Mouse (Mus musculus): ENCODE data around the gene Lrch3.
A peak's percentile ranks its signal among the peaks of the same experiment; 100 is the strongest.
"Not testable (repeated sequence)": the region's sequence is repeated elsewhere in the genome, so short reads cannot be mapped to it uniquely, and the experiment has no call there.

The Lrch3 gene

GRCm38 (mm10) chr16:32915292-32916068 lies 1.6 kb downstream of the Lrch3 start:
- DNase-seq, result no peak

GRCm38 (mm10) chr16:32926629-32927028 lies 12.7 kb downstream of the Lrch3 start:
- DNase-seq, result not testable (repeated sequence)

GRCm38 (mm10) chr16:32927044-32927443 lies 13.1 kb downstream of the Lrch3 start:
- DNase-seq, result no peak

GRCm38 (mm10) chr16:32929918-32930317 lies 16.0 kb downstream of the Lrch3 start:
- DNase-seq, result no peak

GRCm38 (mm10) chr16:32934470-32934869 lies 20.6 kb downstream of the Lrch3 start:
- DNase-seq, result peak in 1 of 2 experiments; percentile 11

- no peak for DNase-seq
These were observed 21.2 kb downstream of the Lrch3 start for GRCm38 (mm10) chr16:32935088-32935487.

GRCm38 (mm10) chr16:32937358-32937757 lies 23.5 kb downstream of the Lrch3 start:
- no peak for DNase-seq

- peak; percentile 15 to 36 for DNase-seq
These were observed 25.4 kb downstream of the Lrch3 start for GRCm38 (mm10) chr16:32939301-32939700.

GRCm38 (mm10) chr16:32939716-32940115 lies 25.8 kb downstream of the Lrch3 start:
- DNase-seq, result not testable (repeated sequence)

- DNase-seq, result not testable (repeated sequence)
These were observed 27.3 kb downstream of the Lrch3 start for GRCm38 (mm10) chr16:32941226-32941625.

- DNase-seq, result no peak
These were observed 28.8 kb downstream of the Lrch3 start for GRCm38 (mm10) chr16:32942694-32943093.

- DNase-seq, result no peak
These were observed 31.5 kb downstream of the Lrch3 start for GRCm38 (mm10) chr16:32945379-32945778.

GRCm38 (mm10) chr16:32948016-32948415 lies 34.1 kb downstream of the Lrch3 start:
- no peak for DNase-seq

- no peak for DNase-seq
These were observed 34.8 kb downstream of the Lrch3 start for GRCm38 (mm10) chr16:32948656-32949055.

GRCm38 (mm10) chr16:32949281-32949680 lies 35.4 kb downstream of the Lrch3 start:
- no peak for DNase-seq

- no peak for DNase-seq
These were observed 37.2 kb downstream of the Lrch3 start for GRCm38 (mm10) chr16:32951074-32951473.

- no peak for DNase-seq
These were observed 39.9 kb downstream of the Lrch3 start for GRCm38 (mm10) chr16:32953806-32954205.

- no peak for DNase-seq
These were observed 40.4 kb downstream of the Lrch3 start for GRCm38 (mm10) chr16:32954304-32954703.

GRCm38 (mm10) chr16:32956889-32957288 lies 43.0 kb downstream of the Lrch3 start:
- no peak for DNase-seq

GRCm38 (mm10) chr16:32972535-32972934 lies 58.6 kb downstream of the Lrch3 start:
- no peak for DNase-seq

GRCm38 (mm10) chr16:32973047-32973446 lies 59.1 kb downstream of the Lrch3 start:
- DNase-seq, result no peak

- DNase-seq, result no peak
These were observed 66.3 kb downstream of the Lrch3 start for GRCm38 (mm10) chr16:32980227-32980626.

- DNase-seq, result no peak
These were observed 67.5 kb downstream of the Lrch3 start for GRCm38 (mm10) chr16:32981405-32981804.

GRCm38 (mm10) chr16:32984631-32985030 lies 70.7 kb downstream of the Lrch3 start:
- DNase-seq, result peak; percentile 52 to 68

GRCm38 (mm10) chr16:32992158-32992557 lies 78.3 kb downstream of the Lrch3 start:
- no peak for DNase-seq

Measured in lung, adult 18-20 months (tissue).